Mouse (Mus musculus) heart, embryonic 14.5 days (tissue): ENCODE results near the gene Tmcc3. TPM values are rescaled to one million over a fixed set of nuclear protein-coding genes. Genes with fewer than 3 reads are reported as not detected.

Source experiments
- ATAC-seq: fragments of 200-750 bp; cut with Nextera tagmentation; 2 replicates; pipeline ENCODE4 v1.8.0; 2017; ENCODE audit warnings: low read depth, moderate TSS enrichment; ENCODE audit not compliant: insufficient number of reproducible peaks, insufficient read depth, low FRiP score
- H3K27ac ChIP-seq, 2 experiments: fragments of 200-500 bp in 1 of 2; fragments of 300-500 bp in 1 of 2; sonication (generic) in 1 of 2; replicated peaks in 1 of 2; 2 replicates each; pipeline ENCODE4 v1.5.1; 2012 to 2014; ENCODE audit warnings: low read depth in 2 of 2, low read length in 2 of 2, control low read depth in 1 of 2, mild to moderate bottlenecking in 1 of 2, mixed read lengths in 1 of 2; ENCODE audit not compliant: control insufficient read depth in 1 of 2, insufficient read depth in 1 of 2
- H3K27me3 ChIP-seq: fragments of 300-500 bp; sonication (generic); 2 replicates; pipeline ENCODE4 v1.6.1; 2014; ENCODE audit warnings: mild to moderate bottlenecking, low read length, control low read depth; ENCODE audit not compliant: control insufficient read depth, insufficient read depth
- H3K36me3 ChIP-seq: fragments of 300-500 bp; sonication (generic); 2 replicates; pipeline ENCODE4 v1.6.1; 2014; ENCODE audit warnings: mild to moderate bottlenecking, control low read depth, low read length, mixed read lengths; ENCODE audit not compliant: control insufficient read depth, insufficient read depth
- H3K4me1 ChIP-seq, 2 experiments: fragments of 200-500 bp in 1 of 2; fragments of 300-500 bp in 1 of 2; sonication (generic) in 1 of 2; 2 replicates each; pipeline ENCODE4 v1.6.1; 2012 to 2014; ENCODE audit warnings: low read length in 2 of 2, control low read depth in 1 of 2, mixed read lengths in 1 of 2; ENCODE audit not compliant: control insufficient read depth in 2 of 2, insufficient read depth in 2 of 2
- H3K4me2 ChIP-seq: fragments of 300-500 bp; sonication (generic); 2 replicates; pipeline ENCODE4 v1.6.1; 2014; ENCODE audit warnings: mild to moderate bottlenecking, low read length
- H3K4me3 ChIP-seq, 2 experiments: fragments of 200-500 bp in 1 of 2; fragments of 300-500 bp in 1 of 2; sonication (generic) in 1 of 2; 2 replicates each; pipeline ENCODE4 v1.5.1; 2012 to 2014; ENCODE audit warnings: low read length in 2 of 2, mild to moderate bottlenecking in 2 of 2, control low read depth in 1 of 2, low read depth in 1 of 2, moderate library complexity in 1 of 2; ENCODE audit not compliant: control insufficient read depth in 1 of 2, insufficient read depth in 1 of 2
- H3K9ac ChIP-seq: fragments of 300-500 bp; sonication (generic); 2 replicates; pipeline ENCODE4 v1.6.1; 2014; ENCODE audit warnings: mild to moderate bottlenecking, low read length
- H3K9me3 ChIP-seq: fragments of 300-500 bp; sonication (generic); 2 replicates; pipeline ENCODE4 v1.6.1; 2016; ENCODE audit warnings: low read length, control low read depth; ENCODE audit not compliant: control insufficient read depth
- WGBS: fragments of 180-500 bp; shearing (Covaris S2); extraction: QIAGEN DNeasy Blood & Tissue Kit; methylation state at CpG from one replicate; pipeline ENCODE4 v1.1.7; 2014; 5-methylcytosine and 5-hydroxymethylcytosine counted together
- polyA plus RNA-seq: library from polyadenylated mRNA; unstranded; fragments of >200 nt; fragmentation: Nextera tagmentation; extraction: Ambion mirVana; gene quantifications from 2 replicates; pipeline ENCODE4 v1.2.1, GENCODE M21; 2014

Gene Tmcc3
- polyA plus RNA-seq, 1 experiment from 2014 or later, result 9.6 TPM

GRCm38 (mm10) chr10:94551924-94552523 is 240.3 kb downstream of the Tmcc3 start:
- WGBS, result 73% methylated on average over 7 of the region's 7 CpGs
- H3K9ac ChIP-seq, result no peak overlapping the region
- H3K27me3 ChIP-seq, result no peaks in the 10 kb centered on the region
- no peaks in the 10 kb centered on the region for H3K36me3 ChIP-seq
- no peak overlapping the region for H3K4me3 ChIP-seq
- no peak for ATAC-seq
- peaks cover 10 to 16% of the 10 kb centered on the region in 2 experiments for H3K4me1 ChIP-seq
- H3K4me2 ChIP-seq, result no peak overlapping the region
- no peak overlapping the region for H3K27ac ChIP-seq
- no peaks in the 10 kb centered on the region for H3K9me3 ChIP-seq

DNA sequence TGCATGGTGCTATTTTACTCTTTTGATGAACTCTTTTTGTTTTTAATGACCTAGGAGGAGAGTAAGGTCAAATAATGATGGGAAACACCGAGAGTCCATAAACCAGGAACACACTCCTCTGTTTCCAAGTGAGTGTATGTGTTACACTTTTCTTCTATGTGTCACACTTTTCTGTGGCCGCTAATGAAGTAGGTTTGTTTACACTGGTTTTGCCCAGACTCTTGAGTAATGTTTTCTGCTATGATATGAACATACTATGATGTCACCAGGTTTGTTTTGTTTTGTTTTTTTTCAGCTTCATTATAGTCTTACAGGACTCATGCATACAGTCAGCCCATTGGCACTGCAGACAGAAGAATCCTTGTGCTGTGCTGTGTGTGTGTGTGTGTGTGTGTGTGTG is 243.6 kb downstream of the Tmcc3 start:
- Histone ChIP-seq H3K4me1 (peaks cover 11 to 21% of the 10 kb centered on the region in 2 experiments), H3K9ac (no peak overlapping the region), H3K27ac (no peak overlapping the region), H3K4me3 (no peak overlapping the region), H3K36me3 (no peaks in the 10 kb centered on the region), H3K27me3 (no peaks in the 10 kb centered on the region), H3K9me3 (no peaks in the 10 kb centered on the region), H3K4me2 (no peak overlapping the region)
- ATAC-seq, result no peak
- 74% methylated on average over 2 of the region's 2 CpGs for whole genome bisulfite sequencing

GRCm38 (mm10) chr10:94557428-94558149 is 245.8 kb downstream of the Tmcc3 start:
- no peak for ATAC-seq
- no peaks in the 10 kb centered on the region for H3K27me3 ChIP-seq
- H3K9ac ChIP-seq, result no peak overlapping the region
- WGBS, result 43% methylated on average over 6 of the region's 6 CpGs
- H3K36me3 ChIP-seq, result no peaks in the 10 kb centered on the region
- 0 out of 4 replicates have a peak overlapping the region, but pooled peaks of 1 of the 2 experiments have one; percentile 9 for H3K27ac ChIP-seq
- H3K4me2 ChIP-seq, result no peak overlapping the region
- H3K4me1 ChIP-seq, result peaks cover 9 to 18% of the 10 kb centered on the region in 2 experiments
- H3K9me3 ChIP-seq, result no peaks in the 10 kb centered on the region
- no peak overlapping the region for H3K4me3 ChIP-seq

DNA sequence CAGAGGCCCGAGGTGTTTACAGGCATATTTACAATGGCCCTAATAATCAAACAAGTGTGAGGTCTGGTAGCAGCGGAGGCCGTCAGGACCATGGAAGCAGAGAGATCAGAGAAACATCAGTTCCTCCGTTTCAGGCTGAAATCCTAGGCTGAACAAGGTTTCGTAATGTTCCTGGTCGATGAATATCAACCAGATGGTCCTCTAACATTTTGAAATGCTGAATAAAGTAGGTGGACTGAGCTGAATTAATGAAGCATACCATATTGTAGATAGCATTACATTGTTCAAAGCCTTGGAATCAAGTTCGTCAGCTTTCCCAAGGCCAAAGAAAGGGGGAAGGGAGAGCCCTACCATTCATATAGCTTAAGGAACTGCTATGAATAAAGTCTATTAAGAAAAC is 247.1 kb downstream of the Tmcc3 start:
- no peak overlapping the region for H3K27ac ChIP-seq
- H3K4me3 ChIP-seq, result no peak overlapping the region
- no peaks in the 10 kb centered on the region for H3K27me3 ChIP-seq
- peaks cover 9 to 18% of the 10 kb centered on the region in 2 experiments for H3K4me1 ChIP-seq
- H3K9me3 ChIP-seq, result no peaks in the 10 kb centered on the region
- no peak overlapping the region for H3K9ac ChIP-seq
- no peaks in the 10 kb centered on the region for H3K36me3 ChIP-seq
- ATAC-seq, result no peak
- H3K4me2 ChIP-seq, result no peak overlapping the region
- 84% methylated on average over 7 of the region's 7 CpGs for WGBS

GRCm38 (mm10) chr10:94561351-94561750 is 249.6 kb downstream of the Tmcc3 start:
- Histone ChIP-seq H3K27me3 (no peaks in the 10 kb centered on the region), H3K4me3 (no peak overlapping the region), H3K9ac (no peak overlapping the region), H3K4me1 (peaks cover 14 to 33% of the 10 kb centered on the region in 2 experiments), H3K36me3 (no peaks in the 10 kb centered on the region), H3K9me3 (no peaks in the 10 kb centered on the region), H3K27ac (0 out of 4 replicates have a peak overlapping the region, but pooled peaks of 1 of the 2 experiments have one; percentile 37), H3K4me2 (no peak overlapping the region)
- no peak for ATAC-seq
- WGBS, result 9% methylated on average over 7 of the region's 7 CpGs

DNA sequence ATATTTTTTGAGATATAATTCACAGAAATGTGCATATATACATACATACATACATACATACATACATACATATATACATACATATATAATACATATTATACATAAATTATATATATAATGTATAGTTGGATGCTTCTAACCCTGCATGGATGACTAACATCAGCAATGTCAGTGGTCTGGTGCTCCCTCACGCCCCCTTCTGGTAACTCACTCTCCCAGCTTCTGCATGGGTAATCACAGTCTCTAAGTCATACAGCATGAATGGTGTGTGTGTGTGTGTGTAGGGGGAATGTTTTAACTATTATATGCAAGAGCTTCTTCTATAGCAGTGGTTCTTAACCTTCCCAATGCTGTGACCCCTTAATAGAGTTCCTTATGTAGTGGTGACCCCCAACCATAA is 250.4 kb downstream of the Tmcc3 start:
- Histone ChIP-seq H3K27ac (no peak overlapping the region), H3K4me1 (peaks cover 16 to 33% of the 10 kb centered on the region in 2 experiments), H3K36me3 (no peaks in the 10 kb centered on the region), H3K4me3 (no peak overlapping the region), H3K9ac (no peak overlapping the region), H3K4me2 (no peak overlapping the region), H3K9me3 (no peaks in the 10 kb centered on the region), H3K27me3 (no peaks in the 10 kb centered on the region)
- 22% methylated on average over 1 of the region's 1 CpGs for WGBS
- no peak for ATAC-seq

DNA sequence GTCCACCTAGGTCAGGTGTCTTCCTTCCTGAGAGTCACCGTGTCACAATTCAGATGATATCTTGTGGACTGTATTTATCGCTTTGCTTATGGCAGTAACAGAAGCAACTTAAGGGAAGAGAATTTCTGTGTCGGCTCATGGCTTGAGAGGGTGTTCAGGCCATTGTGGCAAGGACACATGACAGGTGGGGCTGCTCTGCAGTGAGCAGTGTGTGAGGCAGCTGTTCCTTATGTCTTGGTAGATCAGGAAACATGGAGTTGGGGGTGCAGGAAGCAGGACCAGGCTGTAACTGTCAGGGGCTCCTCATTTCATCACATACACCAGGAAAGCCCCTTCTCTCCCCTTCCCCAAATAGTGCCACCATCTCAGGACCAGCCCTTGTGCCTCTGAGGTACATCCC is 251.2 kb downstream of the Tmcc3 start:
- H3K4me3 ChIP-seq, result no peak overlapping the region
- no peaks in the 10 kb centered on the region for H3K9me3 ChIP-seq
- peaks cover 13 to 25% of the 10 kb centered on the region in 2 experiments for H3K4me1 ChIP-seq
- no peak overlapping the region for H3K9ac ChIP-seq
- H3K27ac ChIP-seq, result no peak overlapping the region
- H3K27me3 ChIP-seq, result no peaks in the 10 kb centered on the region
- no peak overlapping the region for H3K4me2 ChIP-seq
- no peaks in the 10 kb centered on the region for H3K36me3 ChIP-seq
- 72% methylated on average over 3 of the region's 3 CpGs for WGBS
- no peak for ATAC-seq
